Mouse (Mus musculus) stomach, postnatal 0 days (tissue): Measurements from ENCODE around the gene Klrb1b.

ENCODE experiments used
- CTCF ChIP-seq: IDR thresholded peaks from 2 replicates; pipeline ENCODE4 v1.5.1; 2016; ENCODE audit warnings: antibody characterized with exemption, low read depth, mild to moderate bottlenecking, moderate library complexity
- EP300 ChIP-seq: optimal IDR thresholded peaks from 2 replicates; pipeline ENCODE3; 2016; ENCODE audit warnings: antibody characterized with exemption

- TF ChIP-seq EP300 (no peak), CTCF (no peak)
Measured at GRCm38 (mm10) chr6:128845998-128846542, 19.9 kb upstream of the Klrb1b start.
